Mouse (Mus musculus) brain, embryonic 14.5 days (tissue): ENCODE measurements around the gene Gm4353.

Experiments
- CTCF ChIP-seq: fragments of 200-500 bp; IDR thresholded peaks from 2 replicates; pipeline ENCODE4 v1.5.1; 2012; ENCODE audit warnings: inconsistent platforms, mild to moderate bottlenecking, moderate library complexity, borderline replicate concordance; ENCODE audit not compliant: insufficient read depth, insufficient read length; ENCODE audit errors: extremely low read depth
- POLR2A ChIP-seq: fragments of 200-500 bp; IDR thresholded peaks from 2 replicates; pipeline ENCODE4 v1.6.1; 2012; ENCODE audit warnings: mild to moderate bottlenecking, inconsistent platforms, borderline replicate concordance; ENCODE audit not compliant: poor library complexity, insufficient read depth, insufficient read length, severe bottlenecking; ENCODE audit errors: extremely low read depth

GRCm38 (mm10) chr7:116035504-116035903 lies 48.9 kb downstream of the Gm4353 start:
- TF ChIP-seq POLR2A (no peak), CTCF (no peak)
